Mouse (Mus musculus): ENCODE measurements at regions not wholly inside any gene's neighbourhood (a gene's known extent, or its start where the extent isn't known, plus 50 kb on each side); places are given as distances from the start of the nearest gene placed in this dataset.

- no peak for DNase-seq (ENCODE audit: low spot score)
Observed at GRCm38 (mm10) chr4:84032505-84032904, 507.2 kb downstream of the Ccdc171 start.

- DNase-seq (ENCODE audit: low spot score), result no peak
Observed at GRCm38 (mm10) chr4:84035347-84035746, 510.0 kb downstream of the Ccdc171 start.

GRCm38 (mm10) chr4:84037535-84037934 is 512.2 kb downstream of the Ccdc171 start:
- no peak for DNase-seq (ENCODE audit: low spot score)

GRCm38 (mm10) chr4:84050243-84050642 is 524.9 kb downstream of the Ccdc171 start:
- no peak for DNase-seq (ENCODE audit: low spot score)

GRCm38 (mm10) chr4:84056863-84057502 is 531.6 kb downstream of the Ccdc171 start:
- DNase-seq (ENCODE audit: low spot score), result no peak

GRCm38 (mm10) chr4:84060187-84060586 is 534.8 kb downstream of the Ccdc171 start:
- DNase-seq (ENCODE audit: low spot score), result no peak

- no peak for DNase-seq (ENCODE audit: low spot score)
Observed at GRCm38 (mm10) chr4:84063755-84064154, 538.4 kb downstream of the Ccdc171 start.

- DNase-seq (ENCODE audit: low spot score), result peak; percentile 55
Observed at GRCm38 (mm10) chr4:84064614-84065456, 539.5 kb downstream of the Ccdc171 start.

- DNase-seq (ENCODE audit: low spot score), result no peak
Observed at GRCm38 (mm10) chr4:84065457-84066124, 540.2 kb downstream of the Ccdc171 start.

GRCm38 (mm10) chr4:84067931-84068575 is 542.7 kb downstream of the Ccdc171 start:
- DNase-seq (ENCODE audit: low spot score), result no peak

GRCm38 (mm10) chr4:84068947-84069663 is 543.8 kb downstream of the Ccdc171 start:
- DNase-seq (ENCODE audit: low spot score), result no peak

- no peak for DNase-seq (ENCODE audit: low spot score)
Observed at GRCm38 (mm10) chr4:84069681-84070080, 544.3 kb downstream of the Ccdc171 start.

- DNase-seq (ENCODE audit: low spot score), result no peak
Observed at GRCm38 (mm10) chr4:84070089-84070488, 544.7 kb downstream of the Ccdc171 start.

- DNase-seq (ENCODE audit: low spot score), result no peak
Observed at GRCm38 (mm10) chr4:84072096-84072495, 546.8 kb downstream of the Ccdc171 start.

- DNase-seq (ENCODE audit: low spot score), result no peak
Observed at GRCm38 (mm10) chr4:84076526-84076925, 551.2 kb downstream of the Ccdc171 start.

- no peak for DNase-seq (ENCODE audit: low spot score)
Observed at GRCm38 (mm10) chr4:84079516-84079915, 554.2 kb downstream of the Ccdc171 start.

GRCm38 (mm10) chr4:84081518-84081917 is 556.2 kb downstream of the Ccdc171 start:
- DNase-seq (ENCODE audit: low spot score), result no peak

- peak; percentile 78 for DNase-seq (ENCODE audit: low spot score)
Observed at GRCm38 (mm10) chr4:84088166-84088565, 562.8 kb downstream of the Ccdc171 start.

- no peak for DNase-seq (ENCODE audit: low spot score)
Observed at GRCm38 (mm10) chr4:84092509-84092908, 567.2 kb downstream of the Ccdc171 start.

GRCm38 (mm10) chr4:84095237-84095636 is 569.9 kb downstream of the Ccdc171 start:
- no peak for DNase-seq (ENCODE audit: low spot score)

GRCm38 (mm10) chr4:84096081-84096480 is 570.7 kb downstream of the Ccdc171 start:
- DNase-seq (ENCODE audit: low spot score), result no peak
